Mouse (Mus musculus): Measurements from ENCODE around the gene Mrpl38. TPM values are rescaled to one million over a fixed set of nuclear protein-coding genes. Genes with fewer than 3 reads are reported as not detected.

The Mrpl38 gene
- polyA plus RNA-seq, 1 experiment from 2014 or later = 89.0 TPM

GRCm38 (mm10) chr11:116167232-116167631, 28.6 kb upstream of the Mrpl38 start:
- WGBS = 4% methylated on average over 6 of the region's 6 CpGs
- Histone ChIP-seq H3K27me3 (no peaks in the 10 kb centered on the region), H3K4me1 (replicated peaks) (peaks cover 35% of the 10 kb centered on the region), H3K9me3 (no peaks in the 10 kb centered on the region), H3K27ac (replicated peaks) (peak overlapping the region; percentile 91), H3K9ac (peak overlapping the region; percentile 74), H3K36me3 (peaks cover 20% of the 10 kb centered on the region), H3K4me2 (peak overlapping the region; percentile 83), H3K4me3 (peak overlapping the region; percentile 81)
- no peak for ATAC-seq (ENCODE audit: low FRiP score, low read depth)

GRCm38 (mm10) chr11:116163002-116163401, 24.3 kb upstream of the Mrpl38 start:
- no peaks in the 10 kb centered on the region for H3K9me3 ChIP-seq
- no peak overlapping the region for H3K4me3 ChIP-seq
- 15% methylated on average over 9 of the region's 9 CpGs for WGBS
- no peak for ATAC-seq (ENCODE audit: low FRiP score, low read depth)
- H3K36me3 ChIP-seq = peaks cover 32% of the 10 kb centered on the region
- H3K9ac ChIP-seq = no peak overlapping the region
- no peaks in the 10 kb centered on the region for H3K27me3 ChIP-seq
- no peak overlapping the region for H3K4me2 ChIP-seq
- H3K4me1 ChIP-seq (replicated peaks) = peaks cover 32% of the 10 kb centered on the region
- no peak overlapping the region for H3K27ac ChIP-seq (replicated peaks)

GRCm38 (mm10) chr11:116162146-116162545, 23.5 kb upstream of the Mrpl38 start:
- Histone ChIP-seq H3K4me3 (no peak overlapping the region), H3K9ac (no peak overlapping the region), H3K4me2 (no peak overlapping the region), H3K4me1 (replicated peaks) (peaks cover 31% of the 10 kb centered on the region), H3K27ac (replicated peaks) (no peak overlapping the region), H3K9me3 (no peaks in the 10 kb centered on the region), H3K36me3 (peaks cover 40% of the 10 kb centered on the region), H3K27me3 (no peaks in the 10 kb centered on the region)
- 0 out of 2 replicates have a peak, but pooled peaks have one; percentile 31 for ATAC-seq (ENCODE audit: low FRiP score, low read depth)
- WGBS = 54% methylated on average over 10 of the region's 10 CpGs

DNA sequence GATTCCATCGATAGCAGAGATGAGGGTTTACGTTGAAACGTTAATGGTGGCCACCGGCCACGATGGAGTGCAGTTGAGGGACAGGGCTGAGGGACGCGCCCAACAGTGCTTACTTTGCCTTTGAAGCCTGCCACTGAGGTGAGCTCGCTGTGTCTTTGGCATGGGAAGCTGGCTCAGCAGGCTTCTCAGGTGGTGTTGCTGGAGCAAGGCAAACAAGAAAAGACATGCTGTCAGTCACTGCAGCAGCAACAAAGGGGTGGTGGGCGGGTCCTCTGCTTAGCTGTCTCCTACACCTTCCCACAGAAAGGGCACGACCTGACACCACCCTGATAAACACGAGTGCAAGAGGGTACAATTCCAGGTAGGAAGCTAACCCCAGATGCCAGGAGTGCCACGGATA, 22.6 kb upstream of the Mrpl38 start:
- peaks cover 23% of the 10 kb centered on the region for H3K4me1 ChIP-seq (replicated peaks)
- H3K4me3 ChIP-seq = no peak overlapping the region
- ATAC-seq (ENCODE audit: low FRiP score, low read depth) = no peak
- no peak overlapping the region for H3K4me2 ChIP-seq
- 68% methylated on average over 12 of the region's 12 CpGs for WGBS
- H3K27ac ChIP-seq (replicated peaks) = no peak overlapping the region
- H3K9me3 ChIP-seq = no peaks in the 10 kb centered on the region
- no peak overlapping the region for H3K9ac ChIP-seq
- H3K27me3 ChIP-seq = no peaks in the 10 kb centered on the region
- H3K36me3 ChIP-seq = peaks cover 48% of the 10 kb centered on the region

- no peak overlapping the region for H3K9ac ChIP-seq
- no peak overlapping the region for H3K4me2 ChIP-seq
- no peaks in the 10 kb centered on the region for H3K9me3 ChIP-seq
- 93% methylated on average over 2 of the region's 2 CpGs for WGBS
- no peak overlapping the region for H3K27ac ChIP-seq (replicated peaks)
- peaks cover 83% of the 10 kb centered on the region for H3K36me3 ChIP-seq
- no peak for ATAC-seq (ENCODE audit: low FRiP score, low read depth)
- H3K4me3 ChIP-seq = no peak overlapping the region
- H3K27me3 ChIP-seq = no peaks in the 10 kb centered on the region
- no peaks in the 10 kb centered on the region for H3K4me1 ChIP-seq (replicated peaks)
Observed at GRCm38 (mm10) chr11:116150960-116151359, 12.3 kb upstream of the Mrpl38 start.

DNA sequence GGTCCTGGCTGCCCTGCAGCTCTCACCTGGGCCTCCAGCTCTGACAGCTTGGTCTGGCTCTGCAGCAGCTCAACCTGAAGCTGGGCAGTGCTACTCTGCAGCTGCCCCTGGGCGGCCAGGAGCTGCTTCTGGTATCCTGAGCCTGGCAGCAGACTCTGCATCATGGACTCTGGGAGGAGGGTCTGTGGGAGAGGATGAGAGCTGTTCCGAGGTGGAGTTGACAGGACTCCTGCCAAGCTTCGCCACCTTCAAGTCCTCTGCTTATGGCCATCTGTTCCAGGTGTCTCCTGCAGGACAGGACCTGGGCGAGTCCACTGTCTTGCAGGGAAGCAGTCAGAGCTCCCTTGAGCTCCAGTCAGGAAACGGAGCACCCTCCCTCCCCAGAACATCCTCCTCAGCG, 10.7 kb upstream of the Mrpl38 start:
- ATAC-seq (ENCODE audit: low FRiP score, low read depth) = no peak
- 0 out of 2 replicates have a peak, but pooled peaks cover 3% of the 10 kb centered on the region for H3K4me1 ChIP-seq (replicated peaks)
- no peaks in the 10 kb centered on the region for H3K27me3 ChIP-seq
- 84% methylated on average over 6 of the region's 6 CpGs for WGBS
- peaks cover 84% of the 10 kb centered on the region for H3K36me3 ChIP-seq
- H3K27ac ChIP-seq (replicated peaks) = no peak overlapping the region
- H3K4me3 ChIP-seq = no peak overlapping the region
- H3K4me2 ChIP-seq = no peak overlapping the region
- H3K9me3 ChIP-seq = no peaks in the 10 kb centered on the region
- H3K9ac ChIP-seq = no peak overlapping the region

DNA sequence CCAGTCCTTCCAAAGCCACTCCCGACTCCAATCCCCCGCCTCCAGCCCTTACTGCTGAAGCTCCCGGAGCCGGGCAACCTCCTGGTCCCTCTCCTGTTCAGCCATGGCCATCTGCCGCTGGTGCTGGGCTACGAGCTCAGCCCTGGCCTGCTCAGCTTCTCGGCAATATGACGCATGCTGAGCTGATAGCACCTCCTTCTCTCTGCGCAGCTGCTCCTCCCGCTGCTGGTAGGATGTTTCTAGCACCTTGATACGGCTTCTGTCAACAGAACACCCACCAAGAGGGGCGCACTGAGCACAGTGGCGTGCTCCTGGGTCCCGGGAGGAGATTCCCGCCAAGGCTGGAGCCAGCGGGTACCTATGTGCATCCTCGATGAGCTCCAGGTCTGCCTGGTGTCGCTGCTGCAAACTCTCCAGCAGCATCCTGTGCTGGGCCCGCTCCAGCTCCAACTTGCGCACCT, 10.1 kb upstream of the Mrpl38 start:
- WGBS = 61% methylated on average over 20 of the region's 20 CpGs
- H3K9me3 ChIP-seq = no peaks in the 10 kb centered on the region
- no peaks in the 10 kb centered on the region for H3K27me3 ChIP-seq
- no peak overlapping the region for H3K4me2 ChIP-seq
- no peak overlapping the region for H3K9ac ChIP-seq
- 0 out of 2 replicates have a peak, but pooled peaks cover 3% of the 10 kb centered on the region for H3K4me1 ChIP-seq (replicated peaks)
- peaks cover 83% of the 10 kb centered on the region for H3K36me3 ChIP-seq
- ATAC-seq (ENCODE audit: low FRiP score, low read depth) = no peak
- H3K27ac ChIP-seq (replicated peaks) = no peak overlapping the region
- no peak overlapping the region for H3K4me3 ChIP-seq

DNA sequence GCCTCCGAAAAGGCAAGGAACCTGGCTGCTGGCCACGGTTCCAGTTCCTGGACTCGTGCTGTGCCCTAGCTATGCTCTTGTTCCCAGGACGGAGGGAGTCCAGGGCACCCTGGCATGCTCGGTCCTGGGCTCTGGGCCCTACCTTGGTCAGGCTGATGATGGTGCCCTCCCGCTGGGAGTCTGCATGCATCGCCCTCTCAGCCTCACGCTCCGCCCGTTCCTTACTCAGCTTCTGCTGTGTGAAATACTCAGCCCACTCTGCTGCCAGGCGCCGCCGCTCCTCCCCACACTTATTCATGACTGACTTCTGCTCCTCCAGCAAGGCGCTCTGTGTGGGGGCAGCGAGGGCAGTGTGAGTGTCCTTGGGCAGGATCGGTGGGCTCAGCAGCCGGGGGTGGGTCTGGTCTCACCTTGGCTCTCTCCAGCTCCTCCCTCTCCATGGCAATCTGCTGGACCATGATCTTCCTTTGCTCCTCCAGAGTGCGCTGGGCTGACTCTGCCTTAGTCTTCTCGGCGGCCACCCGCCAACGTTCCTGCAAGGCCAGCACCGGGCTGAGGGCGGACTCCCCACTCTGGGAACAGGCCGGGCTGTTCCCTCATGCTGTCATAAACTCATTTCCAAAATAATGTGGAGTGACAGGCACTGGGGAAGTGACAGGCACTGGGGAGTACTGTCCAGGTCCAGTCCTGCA, 7.8 kb upstream of the Mrpl38 start:
- no peaks in the 10 kb centered on the region for H3K9me3 ChIP-seq
- H3K9ac ChIP-seq = no peak overlapping the region
- no peaks in the 10 kb centered on the region for H3K27me3 ChIP-seq
- H3K4me1 ChIP-seq (replicated peaks) = 0 out of 2 replicates have a peak, but pooled peaks cover 3% of the 10 kb centered on the region
- peak overlapping the region; percentile 61 for H3K27ac ChIP-seq (replicated peaks)
- ATAC-seq (ENCODE audit: low FRiP score, low read depth) = peak; percentile 52
- H3K36me3 ChIP-seq = peaks cover 88% of the 10 kb centered on the region
- 68% methylated on average over 25 of the region's 25 CpGs for WGBS
- no peak overlapping the region for H3K4me2 ChIP-seq
- H3K4me3 ChIP-seq = no peak overlapping the region

- H3K27ac ChIP-seq (replicated peaks) = peak overlapping the region; percentile 61
- H3K9me3 ChIP-seq = no peaks in the 10 kb centered on the region
- ATAC-seq (ENCODE audit: low FRiP score, low read depth) = 0 out of 2 replicates have a peak, but pooled peaks have one; percentile 12
- H3K27me3 ChIP-seq = no peaks in the 10 kb centered on the region
- WGBS = 53% methylated on average over 18 of the region's 18 CpGs
- no peak overlapping the region for H3K4me3 ChIP-seq
- H3K4me1 ChIP-seq (replicated peaks) = 0 out of 2 replicates have a peak, but pooled peaks cover 3% of the 10 kb centered on the region
- H3K4me2 ChIP-seq = no peak overlapping the region
- H3K9ac ChIP-seq = no peak overlapping the region
- peaks cover 82% of the 10 kb centered on the region for H3K36me3 ChIP-seq
Observed at GRCm38 (mm10) chr11:116145481-116146293, 7.0 kb upstream of the Mrpl38 start.

- ATAC-seq (ENCODE audit: low FRiP score, low read depth) = no peak
- Histone ChIP-seq H3K9me3 (no peaks in the 10 kb centered on the region), H3K9ac (no peak overlapping the region), H3K27me3 (no peaks in the 10 kb centered on the region), H3K36me3 (peaks cover 66% of the 10 kb centered on the region), H3K4me2 (no peak overlapping the region), H3K27ac (replicated peaks) (no peak overlapping the region), H3K4me1 (replicated peaks) (peaks cover 3% of the 10 kb centered on the region; the same call in 1 of the 2 replicates), H3K4me3 (no peak overlapping the region)
- WGBS = 91% methylated on average over 3 of the region's 3 CpGs
Observed at GRCm38 (mm10) chr11:116143468-116143867, 4.8 kb upstream of the Mrpl38 start.

DNA sequence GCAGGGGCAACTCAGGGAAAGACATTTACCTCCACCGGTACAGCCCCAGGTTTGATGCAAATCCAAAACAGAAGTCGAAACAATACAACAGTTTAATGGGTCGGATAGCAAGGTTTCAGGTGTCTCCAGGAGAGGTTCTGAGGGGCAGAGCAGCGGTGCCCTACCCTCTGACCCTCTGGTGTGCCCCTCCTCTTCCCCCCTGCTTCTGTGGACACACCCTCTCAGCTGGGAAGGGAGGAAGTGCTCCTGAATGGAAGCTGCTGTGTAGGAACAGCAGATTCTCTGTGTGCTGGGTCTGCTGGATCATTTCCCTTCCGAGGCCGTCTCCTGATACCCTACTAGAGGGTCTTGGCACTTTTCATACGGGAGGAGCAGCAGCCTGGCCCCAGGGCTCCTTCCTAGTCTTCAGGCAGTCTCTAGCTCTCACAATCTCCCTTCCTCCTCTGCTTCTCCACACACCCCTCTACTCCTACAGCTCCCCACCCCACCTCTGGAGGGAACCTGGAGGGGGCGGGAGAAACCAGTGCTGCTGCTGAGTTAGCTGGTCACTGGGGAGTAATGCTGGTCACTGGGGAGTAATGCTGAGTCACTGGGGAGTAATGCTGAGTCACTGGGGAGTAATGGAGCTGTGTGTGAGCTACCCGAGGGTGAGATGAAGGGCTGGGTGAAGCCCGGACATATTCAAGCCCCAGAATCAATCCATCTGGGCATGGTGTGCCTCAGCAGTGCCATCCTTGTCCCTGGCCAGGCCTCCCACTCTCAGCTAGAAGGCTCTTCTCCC, 3.7 kb upstream of the Mrpl38 start:
- Histone ChIP-seq H3K9me3 (no peaks in the 10 kb centered on the region), H3K9ac (no peak overlapping the region), H3K36me3 (peaks cover 55% of the 10 kb centered on the region), H3K4me2 (no peak overlapping the region), H3K27ac (replicated peaks) (no peak overlapping the region), H3K27me3 (no peaks in the 10 kb centered on the region), H3K4me3 (no peak overlapping the region), H3K4me1 (replicated peaks) (peaks cover 11% of the 10 kb centered on the region)
- WGBS = 71% methylated on average over 10 of the region's 10 CpGs
- no peak for ATAC-seq (ENCODE audit: low FRiP score, low read depth)

Measured in hindbrain, embryonic 15.5 days (tissue).